Mouse (Mus musculus): Measurements from ENCODE around the gene Pcdh15. TPM values are rescaled to one million over a fixed set of nuclear protein-coding genes. Genes with fewer than 3 reads are reported as not detected.

The Pcdh15 gene
- polyA plus RNA-seq, 1 experiment, result 0.08 TPM

- Histone ChIP-seq H3K27me3 (ENCODE audit: control insufficient read depth, insufficient read depth, insufficient read length) (no peaks in the 10 kb centered on the region), H3K4me2 (ENCODE audit: low read depth) (peak overlapping the region; percentile 51), H3K36me3 (ENCODE audit: control insufficient read depth, insufficient read depth) (no peaks in the 10 kb centered on the region), H3K4me3 (no peak overlapping the region), H3ac (ENCODE audit: control insufficient read depth, insufficient read length) (no peak overlapping the region), H3K79me2 (ENCODE audit: control insufficient read depth, insufficient read depth) (no peaks in the 10 kb centered on the region)
- TF ChIP-seq MAX (IDR thresholded peaks at IDR 0.05; ENCODE audit: low read depth) (no peak), MYOD1 (IDR thresholded peaks at IDR 0.05; ENCODE audit: control insufficient read depth in 1 of 3, insufficient read length in 2 of 3, low read depth in 2 of 3) (peak in 2 of 3 experiments; percentile 24 to 56)
Observed at GRCm38 (mm10) chr10:74626596-74626995, 1527.5 kb downstream of the Pcdh15 start.

GRCm38 (mm10) chr10:74631314-74631713 is 1532.2 kb downstream of the Pcdh15 start:
- H3K79me2 ChIP-seq (ENCODE audit: control insufficient read depth, insufficient read depth), result no peaks in the 10 kb centered on the region
- H3K4me3 ChIP-seq, result no peak overlapping the region
- H3K36me3 ChIP-seq (ENCODE audit: control insufficient read depth, insufficient read depth), result no peaks in the 10 kb centered on the region
- H3K27me3 ChIP-seq (ENCODE audit: control insufficient read depth, insufficient read depth, insufficient read length), result no peaks in the 10 kb centered on the region
- H3ac ChIP-seq (ENCODE audit: control insufficient read depth, insufficient read length), result no peak overlapping the region
- no peak for TF ChIP-seq MYOD1 (IDR thresholded peaks at IDR 0.05; ENCODE audit: control insufficient read depth in 1 of 3, insufficient read length in 2 of 3, low read depth in 2 of 3)
- TF ChIP-seq SRF (IDR thresholded peaks at IDR 0.05; ENCODE audit: control insufficient read depth, insufficient read length, low read depth), result no peak
- no peak for TF ChIP-seq USF1 (IDR thresholded peaks at IDR 0.05; ENCODE audit: low read depth)
- TF ChIP-seq CEBPB (IDR thresholded peaks at IDR 0.05; ENCODE audit: insufficient read depth, poor library complexity, severe bottlenecking), result no peak
- no peak for TF ChIP-seq POLR2A (IDR thresholded peaks at IDR 0.05; ENCODE audit: insufficient read length, low read depth)
- TF ChIP-seq TCF3 (IDR thresholded peaks at IDR 0.05; ENCODE audit: insufficient read length, low read depth), result no peak
- no peak for TF ChIP-seq MAX (IDR thresholded peaks at IDR 0.05; ENCODE audit: low read depth)
- no peak for TF ChIP-seq E2F4 (IDR thresholded peaks at IDR 0.05; ENCODE audit: insufficient read depth)
- no peak for TF ChIP-seq TCF12 (IDR thresholded peaks at IDR 0.05; ENCODE audit: insufficient read depth, poor library complexity, severe bottlenecking)
- TF ChIP-seq REST (IDR thresholded peaks at IDR 0.05; ENCODE audit: insufficient read depth, insufficient read length), result no peak
- TF ChIP-seq MYOG (IDR thresholded peaks at IDR 0.05; ENCODE audit: control insufficient read depth in 1 of 3, insufficient read depth in 1 of 3, insufficient read length in 2 of 3, low read depth in 2 of 3), result no peak
- no peak for TF ChIP-seq POLR2AphosphoS2 (IDR thresholded peaks at IDR 0.05; ENCODE audit: insufficient read length, low read depth)
- H3K4me2 ChIP-seq (ENCODE audit: low read depth), result no peak overlapping the region

GRCm38 (mm10) chr10:74637040-74637439 is 1537.9 kb downstream of the Pcdh15 start:
- Histone ChIP-seq H3ac (ENCODE audit: control insufficient read depth, insufficient read length) (no peak overlapping the region), H3K27me3 (ENCODE audit: control insufficient read depth, insufficient read depth, insufficient read length) (no peaks in the 10 kb centered on the region), H3K4me3 (no peak overlapping the region), H3K4me2 (ENCODE audit: low read depth) (no peak overlapping the region), H3K36me3 (ENCODE audit: control insufficient read depth, insufficient read depth) (no peaks in the 10 kb centered on the region), H3K79me2 (ENCODE audit: control insufficient read depth, insufficient read depth) (no peaks in the 10 kb centered on the region)
- no peak for TF ChIP-seq E2F4 (IDR thresholded peaks at IDR 0.05; ENCODE audit: insufficient read depth)
- no peak for TF ChIP-seq TCF3 (IDR thresholded peaks at IDR 0.05; ENCODE audit: insufficient read length, low read depth)
- no peak for TF ChIP-seq MYOD1 (IDR thresholded peaks at IDR 0.05; ENCODE audit: control insufficient read depth in 1 of 3, insufficient read length in 2 of 3, low read depth in 2 of 3)
- TF ChIP-seq USF1 (IDR thresholded peaks at IDR 0.05; ENCODE audit: low read depth), result no peak
- no peak for TF ChIP-seq TCF12 (IDR thresholded peaks at IDR 0.05; ENCODE audit: insufficient read depth, poor library complexity, severe bottlenecking)
- no peak for TF ChIP-seq POLR2A (IDR thresholded peaks at IDR 0.05; ENCODE audit: insufficient read length, low read depth)
- TF ChIP-seq POLR2AphosphoS2 (IDR thresholded peaks at IDR 0.05; ENCODE audit: insufficient read length, low read depth), result no peak
- TF ChIP-seq SRF (IDR thresholded peaks at IDR 0.05; ENCODE audit: control insufficient read depth, insufficient read length, low read depth), result no peak
- no peak for TF ChIP-seq REST (IDR thresholded peaks at IDR 0.05; ENCODE audit: insufficient read depth, insufficient read length)
- no peak for TF ChIP-seq CEBPB (IDR thresholded peaks at IDR 0.05; ENCODE audit: insufficient read depth, poor library complexity, severe bottlenecking)
- TF ChIP-seq MYOG (IDR thresholded peaks at IDR 0.05; ENCODE audit: control insufficient read depth in 1 of 3, insufficient read depth in 1 of 3, insufficient read length in 2 of 3, low read depth in 2 of 3), result no peak
- no peak for TF ChIP-seq MAX (IDR thresholded peaks at IDR 0.05; ENCODE audit: low read depth)

- no peak overlapping the region for H3K4me2 ChIP-seq (ENCODE audit: low read depth)
- no peaks in the 10 kb centered on the region for H3K36me3 ChIP-seq (ENCODE audit: control insufficient read depth, insufficient read depth)
- H3ac ChIP-seq (ENCODE audit: control insufficient read depth, insufficient read length), result no peak overlapping the region
- H3K79me2 ChIP-seq (ENCODE audit: control insufficient read depth, insufficient read depth), result no peaks in the 10 kb centered on the region
- H3K4me3 ChIP-seq, result no peak overlapping the region
- no peak for TF ChIP-seq MYOG (IDR thresholded peaks at IDR 0.05; ENCODE audit: control insufficient read depth in 1 of 3, insufficient read depth in 1 of 3, insufficient read length in 2 of 3, low read depth in 2 of 3)
- no peak for TF ChIP-seq MAX (IDR thresholded peaks at IDR 0.05; ENCODE audit: low read depth)
- no peak for TF ChIP-seq REST (IDR thresholded peaks at IDR 0.05; ENCODE audit: insufficient read depth, insufficient read length)
- no peak for TF ChIP-seq USF1 (IDR thresholded peaks at IDR 0.05; ENCODE audit: low read depth)
- TF ChIP-seq POLR2A (IDR thresholded peaks at IDR 0.05; ENCODE audit: insufficient read length, low read depth), result no peak
- no peak for TF ChIP-seq MYOD1 (IDR thresholded peaks at IDR 0.05; ENCODE audit: control insufficient read depth in 1 of 3, insufficient read length in 2 of 3, low read depth in 2 of 3)
- TF ChIP-seq E2F4 (IDR thresholded peaks at IDR 0.05; ENCODE audit: insufficient read depth), result no peak
- no peak for TF ChIP-seq CEBPB (IDR thresholded peaks at IDR 0.05; ENCODE audit: insufficient read depth, poor library complexity, severe bottlenecking)
- no peak for TF ChIP-seq TCF3 (IDR thresholded peaks at IDR 0.05; ENCODE audit: insufficient read length, low read depth)
- TF ChIP-seq TCF12 (IDR thresholded peaks at IDR 0.05; ENCODE audit: insufficient read depth, poor library complexity, severe bottlenecking), result no peak
- TF ChIP-seq SRF (IDR thresholded peaks at IDR 0.05; ENCODE audit: control insufficient read depth, insufficient read length, low read depth), result no peak
- TF ChIP-seq POLR2AphosphoS2 (IDR thresholded peaks at IDR 0.05; ENCODE audit: insufficient read length, low read depth), result no peak
- no peaks in the 10 kb centered on the region for H3K27me3 ChIP-seq (ENCODE audit: control insufficient read depth, insufficient read depth, insufficient read length)
Observed at GRCm38 (mm10) chr10:74642125-74642524, 1543.0 kb downstream of the Pcdh15 start.

- no peak overlapping the region for H3K4me2 ChIP-seq (ENCODE audit: low read depth)
- no peaks in the 10 kb centered on the region for H3K27me3 ChIP-seq (ENCODE audit: control insufficient read depth, insufficient read depth, insufficient read length)
- no peak for TF ChIP-seq POLR2A (IDR thresholded peaks at IDR 0.05; ENCODE audit: insufficient read length, low read depth)
- no peak for TF ChIP-seq MYOD1 (IDR thresholded peaks at IDR 0.05; ENCODE audit: control insufficient read depth in 1 of 3, insufficient read length in 2 of 3, low read depth in 2 of 3)
- no peak for TF ChIP-seq MYOG (IDR thresholded peaks at IDR 0.05; ENCODE audit: control insufficient read depth in 1 of 3, insufficient read depth in 1 of 3, insufficient read length in 2 of 3, low read depth in 2 of 3)
- no peak for TF ChIP-seq POLR2AphosphoS2 (IDR thresholded peaks at IDR 0.05; ENCODE audit: insufficient read length, low read depth)
- TF ChIP-seq USF1 (IDR thresholded peaks at IDR 0.05; ENCODE audit: low read depth), result no peak
- TF ChIP-seq CEBPB (IDR thresholded peaks at IDR 0.05; ENCODE audit: insufficient read depth, poor library complexity, severe bottlenecking), result no peak
- no peak for TF ChIP-seq REST (IDR thresholded peaks at IDR 0.05; ENCODE audit: insufficient read depth, insufficient read length)
Observed at GRCm38 (mm10) chr10:74663171-74663570, 1564.0 kb downstream of the Pcdh15 start.

More at GRCm38 (mm10) chr10:74663171-74663570, 1564.0 kb downstream of the Pcdh15 start:
- H3K36me3 ChIP-seq (ENCODE audit: control insufficient read depth, insufficient read depth), result no peaks in the 10 kb centered on the region
- H3K79me2 ChIP-seq (ENCODE audit: control insufficient read depth, insufficient read depth), result no peaks in the 10 kb centered on the region
- no peak overlapping the region for H3ac ChIP-seq (ENCODE audit: control insufficient read depth, insufficient read length)
- no peak overlapping the region for H3K4me3 ChIP-seq
